Mouse (Mus musculus) liver, postnatal 0 days (tissue): ENCODE data around the gene Dpf3.

ENCODE experiments used
- CTCF ChIP-seq: sonication (generic); IDR thresholded peaks from 2 replicates; pipeline ENCODE4 v1.5.1; 2016; ENCODE audit warnings: antibody characterized with exemption, low read depth
- EP300 ChIP-seq: IDR thresholded peaks from 2 replicates; pipeline ENCODE4 v1.6.1; 2016; ENCODE audit warnings: antibody characterized with exemption, low read depth, mild to moderate bottlenecking

DNA sequence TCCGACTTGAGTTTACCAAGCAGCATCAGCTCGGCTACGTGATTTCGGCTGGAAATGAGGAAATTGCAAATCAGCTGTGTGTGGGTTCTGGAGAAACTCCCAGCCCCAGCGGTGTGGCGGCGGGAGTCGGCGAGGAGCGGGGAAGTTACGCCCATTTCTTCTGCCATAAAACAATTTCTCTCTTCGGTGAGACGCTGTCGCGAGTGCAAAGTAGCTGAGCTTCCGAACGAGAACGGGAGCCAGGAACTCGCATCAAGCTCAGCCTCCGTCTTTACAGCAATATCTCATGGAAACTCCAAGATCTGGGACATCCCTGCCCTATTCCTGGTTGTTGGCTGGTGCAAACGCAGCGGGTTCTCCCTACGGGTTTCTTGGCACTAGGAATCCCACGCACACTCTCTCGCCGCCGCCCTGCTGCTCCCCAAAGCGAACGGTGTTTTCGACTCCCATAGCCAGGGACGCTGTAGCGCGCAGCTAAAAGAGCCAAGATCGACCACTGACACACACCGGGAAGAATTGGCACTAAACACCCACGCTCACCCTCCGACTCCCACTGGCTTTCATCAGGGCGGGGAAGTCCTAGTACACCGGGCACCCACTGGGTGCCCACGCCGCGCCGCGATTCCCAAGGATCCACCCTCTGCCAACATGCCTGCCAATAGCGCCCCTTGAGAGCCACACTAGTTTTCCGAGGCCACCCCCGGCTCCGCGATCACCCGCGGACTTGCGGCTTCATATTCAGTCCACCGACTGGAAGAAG, 1.4 kb downstream of the Dpf3 start:
- no peak; the same call in 1 of the 2 replicates for TF ChIP-seq CTCF
- no peak for TF ChIP-seq EP300
